Mouse (Mus musculus) adrenal gland, postnatal 14 days (tissue): ENCODE data around the gene Gm17545. TPM values are rescaled to one million over a fixed set of nuclear protein-coding genes. Genes with fewer than 3 reads are reported as not detected.
"Not testable (repeated sequence)": the region's sequence is repeated elsewhere in the genome, so short reads cannot be mapped to it uniquely, and the experiment has no call there.

Experiments
- DNase-seq: peaks from one replicate; pipeline ENCODE4 v3.0.0; 2021; ENCODE audit warnings: mixed read lengths
- long read RNA-seq, 2 experiments: library from polyadenylated mRNA; stranded (forward); transcript quantifications; one replicate each; pipeline ENCODE4 v2.0.0; 2021
- total RNA-seq: library from RNA; stranded (reverse); gene quantifications from 2 replicates; pipeline ENCODE4 v1.2.3, GENCODE M21; 2021

Gene Gm17545
- not detected in 2 replicates for total RNA-seq
- long read RNA-seq, experiment 1, partial matches to known transcripts, result 0 of 1 reads
- long read RNA-seq, experiment 1, other reads (novel, unspliced or antisense), result 1 of 1 reads
- long read RNA-seq, experiment 2, result 0 reads

GRCm38 (mm10) chr9:22453990-22454389 is at the start of gene Gm17545:
TSS of gene Gm17545 (plus strand) at chr9:22454290.
- DNase-seq, result not testable (repeated sequence)

- DNase-seq, result no peak
Measured at GRCm38 (mm10) chr9:22405414-22405813, 48.7 kb upstream of the Gm17545 start.

- DNase-seq, result not testable (repeated sequence)
Measured at GRCm38 (mm10) chr9:22407633-22408032, 46.5 kb upstream of the Gm17545 start.

GRCm38 (mm10) chr9:22408344-22408743 is 45.7 kb upstream of the Gm17545 start:
- DNase-seq, result not testable (repeated sequence)

GRCm38 (mm10) chr9:22409501-22409900 is 44.6 kb upstream of the Gm17545 start:
- DNase-seq, result no peak

GRCm38 (mm10) chr9:22411002-22411857 is 42.9 kb upstream of the Gm17545 start, which contains the start of gene 9530077C05Rik:
TSS of gene 9530077C05Rik (plus strand) at chr9:22411513.
- DNase-seq, result peak; percentile 96

- no peak for DNase-seq
Measured at GRCm38 (mm10) chr9:22416187-22416586, 37.9 kb upstream of the Gm17545 start.

GRCm38 (mm10) chr9:22417547-22417946 is 36.5 kb upstream of the Gm17545 start:
- DNase-seq, result no peak

- no peak for DNase-seq
Measured at GRCm38 (mm10) chr9:22419877-22420276, 34.2 kb upstream of the Gm17545 start.

- DNase-seq, result no peak
Measured at GRCm38 (mm10) chr9:22420491-22420890, 33.6 kb upstream of the Gm17545 start.

GRCm38 (mm10) chr9:22422559-22422958 is 31.5 kb upstream of the Gm17545 start:
- DNase-seq, result peak; percentile 34

GRCm38 (mm10) chr9:22423507-22423906 is 30.6 kb upstream of the Gm17545 start:
- no peak for DNase-seq

- peak; percentile 43 for DNase-seq
Measured at GRCm38 (mm10) chr9:22424196-22424595, 29.9 kb upstream of the Gm17545 start.

GRCm38 (mm10) chr9:22424719-22425118 is 29.4 kb upstream of the Gm17545 start:
- no peak for DNase-seq

- no peak for DNase-seq
Measured at GRCm38 (mm10) chr9:22428028-22428665, 25.9 kb upstream of the Gm17545 start.

GRCm38 (mm10) chr9:22428666-22429410 is 25.3 kb upstream of the Gm17545 start:
- no peak for DNase-seq

GRCm38 (mm10) chr9:22429533-22430241 is 24.4 kb upstream of the Gm17545 start:
- DNase-seq, result no peak

- DNase-seq, result no peak
Measured at GRCm38 (mm10) chr9:22430315-22430840, 23.7 kb upstream of the Gm17545 start.

GRCm38 (mm10) chr9:22433221-22433620 is 20.9 kb upstream of the Gm17545 start:
- no peak for DNase-seq

GRCm38 (mm10) chr9:22434101-22434500 is 20.0 kb upstream of the Gm17545 start:
- DNase-seq, result no peak

- no peak for DNase-seq
Measured at GRCm38 (mm10) chr9:22438826-22439225, 15.3 kb upstream of the Gm17545 start.
